Mouse (Mus musculus): ENCODE measurements around the gene Itfg2.

Itfg2 gene

GRCm38 (mm10) chr6:128424269-128425019 is at the start of gene Itfg2:
TSS of gene Itfg2 (minus strand) at chr6:128424931.
- DNase-seq, result peak; percentile 98

GRCm38 (mm10) chr6:128474112-128474511 is 49.4 kb upstream of the Itfg2 start:
- no peak for DNase-seq

DNA sequence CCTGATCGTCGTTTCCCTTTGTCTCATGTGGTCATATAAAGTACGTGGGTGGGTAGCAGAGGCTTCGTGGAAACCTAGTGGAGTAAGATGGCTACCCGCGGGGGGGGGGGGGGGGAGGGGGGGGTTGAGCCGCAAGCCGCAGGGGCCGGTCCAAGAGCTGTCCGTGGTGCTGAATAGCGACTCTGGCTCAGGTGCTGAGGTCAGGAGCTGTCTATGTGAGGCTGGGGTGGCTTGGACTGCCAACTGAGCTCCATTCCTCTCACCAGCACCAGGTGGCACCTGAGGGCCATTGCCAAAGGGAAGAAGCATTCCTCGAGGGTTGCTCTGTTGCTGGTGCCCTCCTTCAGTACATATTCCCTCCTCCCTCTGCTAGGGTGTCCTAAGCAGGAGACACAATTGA is 44.7 kb upstream of the Itfg2 start:
- no peak for DNase-seq

DNA sequence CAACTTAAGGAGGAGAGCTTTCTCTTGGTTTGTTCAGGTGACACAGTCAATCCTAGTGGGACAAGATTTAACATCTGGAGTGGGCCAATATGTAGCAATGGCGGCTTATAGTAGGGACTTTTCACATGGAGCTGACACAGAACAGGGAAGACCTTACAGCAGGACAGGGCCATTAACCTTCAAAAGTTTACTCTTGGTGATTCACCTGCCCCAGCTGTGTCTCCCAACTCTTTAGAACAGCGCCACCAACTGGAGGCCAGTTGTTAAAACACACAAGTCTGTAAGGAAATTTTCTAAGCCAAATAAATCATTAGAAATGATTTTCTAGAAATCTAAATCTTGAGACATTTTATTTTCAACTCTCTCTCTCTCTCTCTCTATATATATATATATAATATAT is 42.6 kb upstream of the Itfg2 start:
- DNase-seq, result no peak

DNA sequence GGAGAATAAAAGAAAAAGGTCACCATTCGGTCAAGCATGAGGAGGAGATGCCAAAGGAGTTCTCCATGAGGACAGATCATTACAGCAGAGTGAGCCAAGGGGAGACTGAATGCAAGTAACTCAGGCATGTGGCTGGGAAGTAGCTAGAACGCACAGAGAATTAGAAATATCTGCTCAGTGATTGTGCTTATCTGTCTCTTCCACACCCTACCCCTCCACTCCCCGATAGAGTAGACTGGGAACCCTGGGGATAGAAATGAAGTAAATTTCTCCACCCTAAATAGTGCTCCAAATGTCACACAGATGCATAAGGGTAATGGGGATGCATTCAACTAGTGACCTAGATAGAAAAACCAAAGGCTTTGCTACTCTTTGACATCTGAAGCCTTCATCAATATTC is 41.8 kb upstream of the Itfg2 start:
- DNase-seq, result no peak

DNA sequence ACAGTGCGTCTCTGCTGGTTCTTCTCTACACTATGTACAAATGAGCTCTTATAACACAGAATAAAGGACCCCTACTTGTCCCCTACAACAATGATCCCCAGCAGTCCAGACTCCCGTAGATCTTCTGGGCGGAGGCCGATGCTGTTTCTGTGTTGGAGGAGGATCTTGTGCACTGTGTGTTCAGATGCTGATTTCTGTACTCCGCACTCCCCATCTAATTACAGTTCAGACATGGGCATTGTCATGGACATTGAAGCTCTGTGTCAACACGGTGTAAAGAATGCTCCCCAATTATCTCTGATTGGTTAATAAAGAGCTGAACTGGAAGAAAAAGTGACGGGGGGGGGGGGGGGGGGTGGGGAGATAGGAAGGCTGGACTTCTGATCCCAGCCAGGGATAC is 41.3 kb upstream of the Itfg2 start:
- DNase-seq, result no peak

DNA sequence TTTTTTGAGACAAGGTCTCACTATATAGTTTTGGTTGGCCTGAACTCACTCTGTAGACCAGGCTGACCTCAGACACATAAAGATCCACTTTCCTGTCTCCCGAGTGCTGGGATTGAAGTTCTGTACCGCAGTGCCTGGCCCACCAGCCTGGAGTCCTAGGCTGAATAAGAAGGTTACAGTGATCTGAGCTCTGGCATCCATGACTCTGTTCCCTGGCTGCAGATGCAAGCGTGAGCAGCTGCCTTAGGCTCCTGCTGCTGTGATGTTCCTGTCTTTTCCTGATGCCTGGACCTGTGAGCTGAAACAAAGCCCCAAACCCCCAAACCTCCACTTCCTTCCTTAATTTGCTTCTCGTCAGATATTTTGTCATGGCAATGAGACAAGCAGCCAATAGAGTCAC is 40.3 kb upstream of the Itfg2 start:
- DNase-seq, result no peak

GRCm38 (mm10) chr6:128461606-128462005 is 36.9 kb upstream of the Itfg2 start:
- no peak for DNase-seq

DNA sequence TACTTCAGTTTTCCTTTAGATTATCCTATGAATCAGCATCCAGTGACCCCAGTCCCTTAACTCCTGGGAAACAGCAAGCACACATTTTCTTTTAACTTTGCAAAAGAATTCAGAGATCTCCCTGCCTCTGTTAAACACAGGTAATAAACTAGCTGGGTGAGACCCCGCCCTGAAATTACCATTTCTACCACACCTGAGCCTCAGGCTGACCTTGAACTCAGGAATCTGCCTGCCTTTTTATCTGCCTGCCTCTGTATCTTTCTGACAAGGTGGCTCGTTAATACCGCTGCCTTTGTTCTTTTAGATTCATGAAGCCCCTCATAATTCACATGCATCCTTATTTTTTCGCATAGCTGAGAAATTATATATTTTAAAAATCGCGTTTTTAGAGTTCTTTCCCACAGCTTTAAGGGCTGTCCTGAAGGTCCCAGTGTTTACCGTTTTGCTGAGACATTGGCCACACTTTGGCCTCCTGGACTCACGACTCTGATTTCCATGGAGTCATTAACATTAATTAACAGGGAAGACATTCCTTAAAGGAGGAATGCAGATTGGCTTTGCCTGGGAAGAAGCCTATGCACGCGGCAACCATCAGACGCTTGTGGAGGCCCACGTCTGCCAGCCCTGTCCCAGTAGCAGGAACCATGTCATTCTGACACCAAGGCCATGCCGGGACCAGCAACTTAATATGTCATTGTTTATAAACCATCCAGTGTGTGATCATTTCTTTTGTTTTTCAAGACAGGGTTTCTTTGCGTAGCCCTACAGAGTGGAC is 36.2 kb upstream of the Itfg2 start:
- no peak for DNase-seq

DNA sequence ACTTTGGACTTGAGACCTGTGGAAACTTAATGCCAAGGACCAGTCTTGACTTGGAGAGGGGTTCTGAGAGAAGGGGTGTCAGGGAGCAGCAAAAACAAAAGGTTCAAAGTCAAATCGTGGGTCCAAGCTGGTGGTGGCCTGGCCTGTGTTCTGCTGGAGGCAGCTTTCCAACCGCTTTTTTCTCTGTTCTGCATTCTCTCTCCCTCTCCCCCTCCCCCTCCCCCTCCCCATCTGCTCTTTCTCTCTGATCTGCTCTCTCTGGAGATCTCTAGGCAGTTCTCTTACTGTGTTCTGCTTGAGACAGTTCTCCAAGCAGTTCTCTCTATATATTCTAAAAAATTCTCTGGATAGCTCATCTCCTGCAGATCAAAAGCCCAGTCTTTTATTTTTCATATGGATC is 35.6 kb upstream of the Itfg2 start:
- no peak for DNase-seq

DNA sequence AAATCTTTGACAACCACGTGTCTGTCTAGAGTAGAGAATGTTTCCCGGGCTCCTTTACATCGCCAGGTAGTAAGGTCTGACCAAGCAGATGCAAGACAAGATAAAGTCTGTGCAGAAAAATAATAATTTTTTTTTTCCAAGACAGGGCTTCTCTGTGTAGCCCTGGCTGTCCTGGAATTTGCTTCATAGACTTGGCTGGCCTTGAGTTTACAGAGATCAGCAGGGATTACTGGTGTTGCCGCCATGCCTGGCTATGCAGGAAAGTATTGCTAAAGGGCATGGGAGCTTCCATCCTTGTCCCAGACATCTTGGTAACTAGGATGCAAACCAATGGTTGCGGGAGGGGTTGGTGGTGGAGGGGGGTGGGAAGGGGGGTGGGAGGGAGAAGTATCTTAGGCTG is 32.5 kb upstream of the Itfg2 start:
- DNase-seq, result no peak

DNA sequence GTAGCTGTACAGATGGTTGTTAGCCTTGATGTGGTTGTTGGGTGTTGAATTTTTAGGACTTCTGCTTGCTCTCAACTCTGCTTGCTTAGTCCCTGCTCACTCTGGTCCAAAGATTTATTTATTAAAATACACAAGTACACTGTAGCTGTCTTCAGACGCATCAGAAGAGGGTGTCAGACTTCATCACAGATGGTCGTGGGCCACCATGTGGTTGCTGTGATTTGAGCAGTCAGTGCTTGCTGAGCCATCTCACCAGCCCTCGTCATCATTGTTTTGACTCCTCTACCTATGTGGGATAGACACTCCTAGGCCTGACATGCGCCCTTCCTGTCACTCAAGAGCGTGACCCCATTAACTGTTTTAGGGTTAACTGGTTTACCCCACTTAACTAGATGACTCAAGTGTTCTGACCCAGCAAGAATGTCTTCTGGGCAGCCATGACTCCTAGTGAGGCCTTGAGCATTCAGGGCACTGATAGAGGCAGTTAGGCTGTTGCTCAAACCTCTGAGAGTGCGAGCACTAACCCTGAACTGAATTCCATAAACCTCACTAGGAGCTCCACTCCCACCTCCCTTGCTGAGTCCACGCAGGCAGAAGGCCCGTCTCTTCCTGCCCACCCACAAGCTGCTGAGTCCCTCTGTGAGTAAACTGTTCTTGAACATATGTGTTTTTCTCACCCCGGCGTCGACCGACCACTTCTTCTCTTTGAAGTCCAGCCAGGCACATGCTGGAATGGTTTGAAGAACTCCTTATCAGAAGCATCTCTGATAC is 31.3 kb upstream of the Itfg2 start:
- no peak for DNase-seq

DNA sequence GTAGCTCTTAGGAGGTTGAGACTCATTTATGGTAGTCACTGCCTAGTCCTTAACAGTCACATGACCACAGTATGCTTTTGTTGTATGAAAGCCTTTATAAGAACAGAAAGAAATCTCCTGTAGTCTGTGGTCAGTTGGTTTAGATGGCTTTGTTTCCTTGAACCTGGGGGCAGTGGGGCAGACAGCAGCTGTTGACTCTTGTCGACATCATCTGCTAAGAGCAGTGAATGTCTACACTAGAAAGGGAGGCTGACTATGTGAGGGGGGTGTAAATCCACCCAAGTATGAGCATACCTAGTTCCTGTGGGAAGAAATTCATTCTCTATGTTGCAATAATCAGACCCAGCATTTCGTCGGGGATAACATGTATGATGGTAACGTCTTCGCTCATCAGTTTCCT is 22.3 kb upstream of the Itfg2 start:
- no peak for DNase-seq

GRCm38 (mm10) chr6:128445761-128446535 is 21.2 kb upstream of the Itfg2 start:
- DNase-seq, result no peak

DNA sequence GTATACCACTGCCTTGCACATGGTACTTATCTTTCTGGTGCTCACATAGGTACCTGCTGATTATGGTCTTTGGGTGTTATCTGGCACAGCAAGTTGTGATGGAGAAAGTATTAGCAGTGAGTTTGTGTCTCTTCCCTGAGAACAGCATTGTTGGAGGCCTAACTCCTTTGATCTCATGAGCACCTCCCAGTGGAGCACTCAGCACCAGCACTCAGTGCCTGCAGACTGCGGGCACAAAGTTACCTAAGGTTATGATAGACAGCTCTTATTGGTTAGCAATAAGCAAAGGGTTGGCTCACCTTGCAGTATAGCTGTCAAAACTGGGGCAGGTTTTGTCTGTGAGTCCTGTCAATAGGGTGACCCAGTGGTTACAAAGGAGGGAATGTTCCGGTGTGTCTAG is 15.5 kb upstream of the Itfg2 start:
- DNase-seq, result no peak

DNA sequence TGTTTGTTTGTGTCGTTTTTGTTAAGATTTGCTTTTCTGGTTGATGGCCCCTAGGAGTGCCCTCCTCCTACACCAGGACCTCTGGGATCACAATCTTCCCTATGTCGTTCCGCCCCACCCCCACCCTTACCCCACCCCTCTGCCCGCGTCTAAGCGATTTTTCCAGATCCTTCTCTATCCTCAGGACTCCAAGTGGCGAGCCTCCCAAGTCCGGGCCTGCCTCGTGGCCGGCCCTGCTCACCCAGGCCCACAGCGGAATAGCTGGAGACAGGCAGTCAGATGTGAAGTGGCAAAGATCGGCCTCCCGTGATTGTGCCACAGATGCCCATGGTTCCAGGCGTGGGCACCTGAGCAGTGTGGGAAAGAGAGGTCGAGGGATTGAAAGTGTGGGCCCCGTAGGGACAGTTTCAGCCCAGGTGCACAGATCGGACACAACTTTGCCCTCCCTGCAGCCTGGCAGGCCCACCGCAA is 14.2 kb upstream of the Itfg2 start:
- DNase-seq, result peak; percentile 50

DNA sequence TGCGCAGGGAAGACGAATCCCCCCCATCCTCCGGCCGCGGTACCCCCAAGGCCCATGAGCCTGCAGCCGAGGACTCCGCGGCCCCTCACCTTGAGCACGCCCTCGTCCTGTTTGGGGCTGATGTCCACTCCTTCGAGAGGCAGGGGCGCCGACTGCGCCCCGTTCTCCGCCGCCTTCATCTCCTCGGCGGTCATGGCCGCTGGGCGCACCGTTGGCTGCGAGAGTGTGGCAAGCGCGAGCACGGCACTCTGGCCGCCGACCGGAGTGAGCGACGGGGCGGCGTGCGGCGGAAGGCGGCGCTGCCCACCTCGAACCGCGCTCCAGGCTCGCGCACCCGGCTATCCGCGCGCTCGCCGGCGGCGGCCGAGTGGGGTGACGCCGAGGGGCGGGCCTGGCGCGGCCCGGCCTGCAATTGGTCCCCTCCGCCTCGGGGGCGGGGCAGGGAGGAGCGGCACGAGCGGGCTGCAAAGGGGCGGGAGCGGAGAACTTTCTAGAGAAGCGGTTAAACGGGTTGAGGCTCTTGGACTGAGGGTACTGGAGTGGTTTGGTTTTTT is 13.7 kb upstream of the Itfg2 start, which contains the start of gene Fkbp4:
Fkbp4 (minus strand) TSS at position 361 of the 554 bp plus-strand sequence.
- peak; percentile 92 for DNase-seq

DNA sequence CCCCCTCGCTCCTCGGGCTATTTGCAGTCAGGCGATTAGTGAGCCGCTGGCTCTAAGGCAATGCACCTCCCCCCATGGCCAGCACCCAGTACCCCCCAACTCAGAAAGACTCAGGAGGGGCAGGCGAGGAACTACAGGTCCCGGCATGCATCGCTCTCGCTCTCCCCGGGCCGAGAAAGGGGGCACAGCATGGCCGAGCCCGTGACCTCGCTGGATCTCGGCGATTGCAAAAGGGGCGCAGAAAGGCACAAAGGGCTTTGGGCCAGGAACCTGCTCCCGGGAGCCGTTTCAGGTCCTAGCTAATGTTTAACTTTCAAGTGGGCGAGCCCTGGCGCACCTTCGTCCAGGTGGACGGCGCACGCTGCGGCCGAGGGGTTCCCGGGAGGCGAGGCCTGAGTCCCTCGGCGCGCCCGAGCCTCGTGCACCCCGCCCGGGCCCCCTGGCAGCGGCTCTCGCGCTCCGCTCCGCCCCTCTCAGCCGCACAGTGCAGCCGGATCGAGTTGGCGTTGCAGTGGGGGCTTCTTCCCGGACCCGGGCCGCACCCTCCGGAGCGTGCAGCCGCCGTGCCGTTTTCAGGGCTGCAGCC is 13.1 kb upstream of the Itfg2 start:
- DNase-seq, result peak; percentile 69

DNA sequence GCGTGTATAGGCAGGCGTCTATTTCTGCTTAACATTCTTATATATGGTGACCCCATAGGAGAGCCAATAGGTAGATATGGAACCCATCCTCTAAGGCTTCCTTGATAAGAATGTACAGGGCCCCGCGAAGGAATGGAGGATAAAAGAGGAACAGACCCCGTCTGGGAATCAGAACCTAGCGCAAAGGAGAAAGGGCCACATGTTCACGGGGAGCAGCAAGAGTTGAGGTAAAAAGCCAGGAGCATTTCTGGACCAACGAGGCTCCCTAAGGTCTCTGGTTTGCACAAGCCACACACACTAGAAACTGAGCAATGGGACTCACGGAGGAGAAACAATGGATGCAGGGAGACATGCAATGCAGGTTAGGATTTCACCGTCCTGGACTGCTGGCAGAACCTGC is 12.6 kb upstream of the Itfg2 start:
- DNase-seq, result no peak

DNA sequence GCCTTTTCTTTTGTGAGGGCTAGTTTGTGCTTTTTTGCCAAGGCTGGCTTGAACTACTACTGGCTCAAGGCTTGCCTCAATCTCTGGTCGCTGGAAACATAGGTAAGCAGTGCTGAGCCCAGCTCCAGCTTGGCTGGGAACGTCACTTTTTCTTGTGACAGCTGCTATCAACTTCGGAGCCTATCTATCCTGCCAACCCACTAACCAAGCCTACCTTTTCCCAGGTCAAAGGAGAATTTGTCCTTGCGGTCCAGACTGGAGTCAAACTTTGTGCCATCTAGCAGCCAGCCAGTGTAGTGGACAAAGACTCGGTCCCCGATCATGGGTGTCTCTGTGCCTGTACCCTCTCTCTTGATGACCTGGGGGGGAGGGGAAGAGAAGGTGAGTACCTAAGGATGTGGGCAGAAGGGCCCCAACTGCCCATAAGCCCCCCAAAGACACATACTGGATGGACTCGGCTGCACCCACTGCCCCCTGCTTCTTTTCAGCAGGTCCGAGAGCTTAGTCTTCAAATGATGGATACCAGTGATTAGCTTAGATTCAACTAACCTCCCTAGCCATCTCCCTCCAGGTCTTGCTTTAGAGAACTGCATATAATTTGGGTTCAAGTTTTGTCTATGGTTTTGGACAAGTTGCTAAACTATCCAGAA is 11.8 kb upstream of the Itfg2 start:
- DNase-seq, result no peak

DNA sequence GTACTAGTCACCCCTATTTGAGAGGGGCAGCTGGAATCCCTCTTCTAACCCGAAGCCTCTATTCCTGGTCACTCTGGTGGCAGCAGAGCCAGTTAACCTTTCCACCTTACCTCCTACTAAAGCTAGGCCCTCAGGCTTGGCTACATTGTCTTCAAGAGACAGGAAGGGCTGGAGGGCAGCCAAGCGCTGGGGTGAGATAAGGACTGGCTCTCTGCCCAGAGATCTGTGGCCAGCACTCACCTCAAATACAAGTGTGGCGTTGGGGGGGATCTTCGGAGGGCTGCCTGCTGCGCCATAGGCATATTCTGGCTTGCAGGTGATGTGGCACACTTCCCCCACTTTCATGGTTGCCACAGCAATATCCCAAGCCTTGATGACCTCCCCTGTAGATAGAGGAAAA is 10.7 kb upstream of the Itfg2 start:
- DNase-seq, result peak; percentile 71

Data from cerebellum, adult 8-10 months (tissue).